Mouse (Mus musculus): ENCODE measurements around the gene Nol10. TPM values are rescaled to one million over a fixed set of nuclear protein-coding genes. Genes with fewer than 3 reads are reported as not detected.

Nol10 gene
- polyA plus RNA-seq, 1 experiment from 2014 or later: 26.5 TPM

DNA sequence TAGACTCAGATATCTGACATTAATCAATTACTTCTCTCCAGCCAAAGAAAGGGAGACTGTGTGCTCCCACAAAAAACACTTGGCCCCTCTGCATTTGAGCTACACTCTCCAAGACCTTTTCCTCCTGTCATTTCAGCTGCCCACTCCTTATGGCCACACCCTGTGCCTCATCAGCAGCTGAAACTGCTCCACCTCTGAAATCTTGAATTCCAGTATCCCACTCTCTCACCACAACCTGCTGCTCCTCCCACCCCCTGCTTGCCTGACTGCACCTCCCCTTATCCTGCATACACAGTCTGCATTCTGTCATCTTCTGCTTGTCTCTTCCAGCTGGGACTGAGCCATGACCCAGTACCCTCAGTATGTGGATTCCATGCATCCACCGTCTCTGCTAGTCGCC lies 9.9 kb upstream of the Nol10 start:
- no peak overlapping the region for H3K9ac ChIP-seq
- no peak overlapping the region for H3K4me3 ChIP-seq
- H3K4me1 ChIP-seq: no peaks in the 10 kb centered on the region
- 59% methylated on average over 2 of the region's 2 CpGs for WGBS (ENCODE audit: insufficient replicate concordance)
- H3K36me3 ChIP-seq: no peaks in the 10 kb centered on the region
- no peaks in the 10 kb centered on the region for H3K9me3 ChIP-seq (replicated peaks)
- H3K27me3 ChIP-seq (replicated peaks): no peaks in the 10 kb centered on the region
- H3K4me2 ChIP-seq: no peak overlapping the region
- no peak for ATAC-seq
- H3K27ac ChIP-seq: no peak overlapping the region

DNA sequence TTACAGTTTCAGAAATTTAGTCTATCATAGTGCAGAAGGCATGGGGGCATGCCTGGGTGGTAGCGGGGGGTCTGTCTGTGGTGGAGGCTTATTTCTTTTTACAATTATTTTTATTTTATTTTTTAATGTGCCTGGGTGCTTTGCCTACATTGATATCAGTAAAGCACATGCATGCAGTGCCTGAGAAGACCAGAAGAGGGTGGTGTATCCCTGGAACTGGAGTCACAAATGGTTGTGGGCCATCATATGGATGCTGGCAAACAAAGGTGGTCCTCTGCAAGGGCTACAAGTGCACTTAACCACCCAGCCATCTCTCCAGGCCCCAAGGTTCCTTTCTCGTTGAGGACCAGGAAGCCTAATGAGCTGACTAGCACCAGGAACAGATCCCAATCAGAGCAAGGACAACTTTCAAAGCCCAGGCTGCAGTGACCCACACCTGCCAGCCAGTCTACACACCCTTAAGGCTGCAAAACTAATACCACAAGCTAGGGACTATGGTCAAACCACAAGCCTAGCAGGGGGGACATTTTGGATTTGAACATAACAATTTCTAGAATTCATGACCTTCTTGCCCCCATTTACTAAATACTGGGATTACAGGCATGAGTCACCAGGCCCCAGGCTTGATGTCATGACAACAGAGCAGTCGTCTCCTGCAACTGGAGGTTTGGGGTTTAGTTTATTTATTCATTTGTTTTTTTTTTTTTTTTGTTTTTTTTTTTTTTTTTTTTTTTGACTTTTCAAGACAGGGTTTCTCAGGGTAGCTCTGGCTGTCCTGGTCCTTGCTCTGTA lies 8.9 kb upstream of the Nol10 start:
- WGBS (ENCODE audit: insufficient replicate concordance): 54% methylated on average over 3 of the region's 3 CpGs
- ATAC-seq: no peak
- no peaks in the 10 kb centered on the region for H3K36me3 ChIP-seq
- H3K9ac ChIP-seq: no peak overlapping the region
- peaks cover 5% of the 10 kb centered on the region; the same call in 1 of the 2 replicates for H3K27me3 ChIP-seq (replicated peaks)
- no peak overlapping the region for H3K4me3 ChIP-seq
- no peak overlapping the region for H3K4me2 ChIP-seq
- H3K4me1 ChIP-seq: no peaks in the 10 kb centered on the region
- no peak overlapping the region for H3K27ac ChIP-seq
- no peaks in the 10 kb centered on the region for H3K9me3 ChIP-seq (replicated peaks)

DNA sequence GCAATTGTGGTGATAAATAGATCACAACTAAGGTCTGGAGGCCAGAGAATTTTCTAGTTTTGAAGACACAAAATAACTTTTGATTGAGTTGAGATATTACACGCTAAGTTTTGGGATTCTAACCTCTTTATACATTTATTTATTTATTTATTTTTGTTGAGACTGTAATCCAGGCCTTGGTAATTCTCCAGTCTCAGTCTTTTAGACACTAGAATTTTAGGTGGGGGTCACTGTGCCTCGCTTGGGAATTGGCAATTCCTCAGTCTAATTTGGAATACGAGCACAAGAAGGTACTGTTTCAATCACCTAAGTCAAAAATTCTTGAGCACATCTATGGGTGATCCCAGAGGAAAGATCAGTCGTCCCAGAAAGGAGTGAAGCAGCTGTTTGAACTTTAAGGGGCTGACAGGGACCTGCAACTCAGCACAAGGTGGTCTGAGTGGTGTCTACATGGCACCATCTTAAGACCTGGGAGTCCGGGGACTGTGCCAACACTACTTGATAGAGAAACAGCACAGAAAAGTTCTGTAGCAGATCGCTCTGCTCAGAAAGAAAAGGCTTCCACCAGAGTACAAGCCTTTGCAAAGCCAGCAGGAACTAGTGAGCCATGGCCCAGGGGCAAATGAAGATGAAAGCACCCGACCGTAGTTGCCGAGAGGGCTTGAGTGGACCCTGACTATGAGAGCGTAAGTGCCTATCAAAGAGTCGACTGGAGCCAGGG lies 771 bp upstream of the Nol10 start:
- peak overlapping the region; percentile 73 for H3K4me2 ChIP-seq
- WGBS (ENCODE audit: insufficient replicate concordance): 34% methylated on average over 11 of the region's 11 CpGs
- peak overlapping the region; percentile 91 for H3K4me3 ChIP-seq
- H3K27me3 ChIP-seq (replicated peaks): peaks cover 6% of the 10 kb centered on the region; the same call in 1 of the 2 replicates
- peak overlapping the region; percentile 79 for H3K9ac ChIP-seq
- peaks cover 19% of the 10 kb centered on the region for H3K4me1 ChIP-seq
- H3K9me3 ChIP-seq (replicated peaks): no peaks in the 10 kb centered on the region
- peaks cover 22% of the 10 kb centered on the region for H3K36me3 ChIP-seq
- peak; percentile 66 for ATAC-seq
- H3K27ac ChIP-seq: peak overlapping the region; percentile 55

DNA sequence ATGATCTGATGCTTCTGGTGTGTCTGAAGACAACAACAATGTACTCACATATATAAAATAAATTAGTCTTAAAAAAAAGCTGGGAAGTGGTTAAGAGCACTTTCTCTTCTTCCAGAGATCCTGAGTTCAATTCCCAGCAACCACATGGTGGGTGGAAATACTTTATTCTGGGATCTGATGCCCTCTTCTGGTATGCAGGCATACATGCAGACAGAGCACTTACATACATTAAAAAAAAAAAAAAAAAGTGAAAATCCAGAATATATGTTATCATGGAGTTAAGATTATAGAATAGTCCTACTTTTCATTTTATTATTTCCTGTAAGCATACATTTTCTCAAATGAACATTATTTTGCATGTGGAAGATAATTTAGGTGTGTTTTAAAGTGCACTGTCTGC lies 1.8 kb downstream of the Nol10 start:
- Histone ChIP-seq H3K9ac (no peak overlapping the region), H3K9me3 (replicated peaks) (no peaks in the 10 kb centered on the region), H3K4me3 (no peak overlapping the region), H3K27ac (no peak overlapping the region), H3K27me3 (replicated peaks) (no peaks in the 10 kb centered on the region), H3K36me3 (peaks cover 48% of the 10 kb centered on the region), H3K4me1 (peaks cover 19% of the 10 kb centered on the region), H3K4me2 (peak overlapping the region; percentile 73; the same call in 1 of the 2 replicates)
- no peak for ATAC-seq

DNA sequence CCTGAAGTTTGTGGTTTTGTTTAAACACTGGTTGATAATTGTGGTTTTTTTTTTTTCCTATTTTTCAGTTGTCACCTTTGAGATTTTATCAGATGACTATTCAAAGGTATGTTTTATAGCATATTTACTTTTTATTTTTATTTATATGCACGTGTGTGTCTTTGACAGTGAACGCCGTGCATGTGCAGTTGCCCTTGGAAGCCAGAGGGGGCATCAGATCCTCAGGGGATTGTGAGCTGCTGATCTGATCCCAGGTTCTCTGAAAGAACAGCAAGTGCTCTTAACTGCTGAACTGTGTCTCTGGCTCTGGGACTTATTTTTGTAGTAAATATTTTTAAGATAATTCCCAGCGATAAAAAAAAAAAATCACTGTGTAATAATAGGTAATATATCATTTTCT lies 8.6 kb downstream of the Nol10 start:
- Histone ChIP-seq H3K36me3 (peaks cover 92% of the 10 kb centered on the region), H3K9me3 (replicated peaks) (no peaks in the 10 kb centered on the region), H3K4me2 (no peak overlapping the region), H3K27ac (no peak overlapping the region), H3K4me1 (no peaks in the 10 kb centered on the region), H3K4me3 (no peak overlapping the region), H3K9ac (no peak overlapping the region), H3K27me3 (replicated peaks) (no peaks in the 10 kb centered on the region)
- WGBS (ENCODE audit: insufficient replicate concordance): 84% methylated on average over 4 of the region's 4 CpGs
- no peak for ATAC-seq

DNA sequence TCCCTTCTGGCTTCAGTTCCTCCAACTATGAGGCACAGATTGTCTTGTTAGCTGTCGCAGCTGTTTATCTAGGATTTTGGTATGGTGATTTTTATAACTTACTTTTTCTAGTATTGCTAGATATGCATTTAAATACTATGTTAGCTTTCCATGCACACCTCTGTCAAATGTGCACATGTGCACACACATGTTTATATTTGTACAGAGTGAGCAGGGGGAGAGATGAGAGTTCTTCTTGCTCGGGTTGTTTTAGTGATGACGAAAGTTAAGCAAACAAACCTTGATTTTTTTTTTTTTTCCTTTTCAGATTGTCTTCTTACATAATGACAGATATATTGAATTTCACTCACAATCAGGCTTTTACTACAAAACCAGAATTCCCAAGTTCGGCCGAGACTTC lies 9.5 kb downstream of the Nol10 start:
- Histone ChIP-seq H3K36me3 (peaks cover 92% of the 10 kb centered on the region), H3K4me3 (no peak overlapping the region), H3K4me2 (no peak overlapping the region), H3K27me3 (replicated peaks) (no peaks in the 10 kb centered on the region), H3K9me3 (replicated peaks) (no peaks in the 10 kb centered on the region), H3K9ac (no peak overlapping the region), H3K27ac (no peak overlapping the region), H3K4me1 (no peaks in the 10 kb centered on the region)
- WGBS (ENCODE audit: insufficient replicate concordance): 83% methylated on average over 5 of the region's 5 CpGs
- no peak for ATAC-seq

DNA sequence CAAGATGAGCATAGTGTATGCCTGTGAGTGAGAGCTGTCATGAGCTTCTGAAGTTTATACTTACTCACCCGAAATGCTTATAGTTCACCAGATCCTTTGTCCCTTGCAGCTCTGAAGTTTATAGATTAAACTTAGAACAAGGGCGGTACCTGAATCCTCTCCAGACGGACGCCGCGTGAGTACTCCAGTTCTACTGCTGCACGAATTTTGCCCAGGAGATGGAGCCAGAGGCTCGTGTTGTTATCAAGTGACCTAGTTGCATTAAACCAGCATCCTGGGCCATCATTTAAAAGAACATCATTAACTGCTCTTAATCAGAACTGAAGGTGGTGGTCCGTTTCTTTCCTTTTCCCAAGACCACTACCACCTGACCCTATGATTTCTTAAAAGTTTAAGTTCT lies 10.7 kb downstream of the Nol10 start:
- Histone ChIP-seq H3K36me3 (peaks cover 92% of the 10 kb centered on the region), H3K27me3 (replicated peaks) (no peaks in the 10 kb centered on the region), H3K4me3 (no peak overlapping the region), H3K9me3 (replicated peaks) (no peaks in the 10 kb centered on the region), H3K4me2 (no peak overlapping the region), H3K4me1 (no peaks in the 10 kb centered on the region), H3K9ac (no peak overlapping the region), H3K27ac (no peak overlapping the region)
- WGBS (ENCODE audit: insufficient replicate concordance): 82% methylated on average over 9 of the region's 9 CpGs
- no peak for ATAC-seq

DNA sequence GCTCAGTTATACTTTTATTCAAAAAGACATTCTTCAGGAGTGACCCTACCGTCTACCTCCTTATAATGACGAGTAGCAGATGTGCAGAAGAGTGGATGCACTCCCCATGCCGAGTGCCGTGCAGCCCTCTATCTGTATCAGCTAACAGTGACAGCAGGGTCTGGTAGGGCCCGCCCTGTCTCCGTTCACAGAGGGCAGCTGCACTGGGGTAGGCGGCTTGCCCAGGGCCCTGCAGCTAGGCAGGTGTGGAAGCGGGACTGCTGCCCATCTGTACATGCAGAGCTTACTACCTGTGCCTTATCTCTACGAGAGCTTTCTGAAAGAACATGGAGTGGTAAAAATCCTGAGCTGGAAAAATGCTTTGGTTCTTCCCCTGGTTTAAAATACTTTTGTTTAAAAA lies 11.8 kb downstream of the Nol10 start:
- Histone ChIP-seq H3K27me3 (replicated peaks) (no peaks in the 10 kb centered on the region), H3K4me2 (no peak overlapping the region), H3K36me3 (peaks cover 91% of the 10 kb centered on the region), H3K9ac (no peak overlapping the region), H3K4me1 (no peaks in the 10 kb centered on the region), H3K4me3 (no peak overlapping the region), H3K9me3 (replicated peaks) (no peaks in the 10 kb centered on the region), H3K27ac (no peak overlapping the region)
- no peak for ATAC-seq
- WGBS (ENCODE audit: insufficient replicate concordance): 73% methylated on average over 9 of the region's 9 CpGs

DNA sequence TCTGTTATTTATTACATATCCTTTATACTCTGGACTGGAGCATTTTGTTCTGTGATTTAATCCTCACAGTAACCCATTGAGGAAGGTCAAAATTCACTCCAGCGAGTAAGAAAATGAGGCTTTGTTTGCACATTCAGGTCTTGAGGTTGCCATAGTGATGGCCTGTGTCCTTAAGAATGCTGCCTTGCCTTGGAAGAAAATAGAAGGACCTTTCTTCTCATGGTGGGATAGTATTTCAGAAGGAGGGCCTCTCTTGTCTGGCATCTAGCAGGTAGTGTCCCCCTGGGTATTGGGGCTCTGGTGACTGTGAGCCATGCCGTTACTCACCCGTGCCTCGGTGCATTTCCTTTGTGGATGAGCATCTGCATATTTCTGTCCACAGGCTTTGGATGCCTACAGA lies 12.4 kb downstream of the Nol10 start:
- Histone ChIP-seq H3K27me3 (replicated peaks) (no peaks in the 10 kb centered on the region), H3K9ac (no peak overlapping the region), H3K4me2 (no peak overlapping the region), H3K27ac (no peak overlapping the region), H3K36me3 (peaks cover 91% of the 10 kb centered on the region), H3K4me3 (no peak overlapping the region), H3K4me1 (no peaks in the 10 kb centered on the region), H3K9me3 (replicated peaks) (no peaks in the 10 kb centered on the region)
- no peak for ATAC-seq
- 87% methylated on average over 4 of the region's 4 CpGs for WGBS (ENCODE audit: insufficient replicate concordance)

DNA sequence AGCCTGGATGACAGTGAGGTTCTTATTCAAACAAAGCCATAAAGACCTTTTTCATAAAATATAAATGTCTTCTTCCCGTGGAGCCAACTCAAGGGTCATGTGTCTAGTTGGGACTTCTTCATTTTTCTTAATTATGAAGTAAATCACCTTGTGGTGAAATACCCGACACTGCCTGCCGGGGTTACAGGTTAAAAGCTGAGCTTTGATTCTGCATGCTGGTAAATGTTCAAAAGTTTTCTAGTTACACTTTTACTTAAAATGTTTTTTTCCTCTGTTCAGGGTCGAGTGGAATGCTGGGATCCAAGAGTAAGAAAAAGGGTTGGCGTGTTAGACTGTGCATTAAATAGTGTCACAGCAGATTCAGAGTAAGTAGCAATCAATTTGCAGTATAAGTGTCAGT lies 14.1 kb downstream of the Nol10 start:
- Histone ChIP-seq H3K27ac (no peak overlapping the region), H3K4me3 (no peak overlapping the region), H3K4me2 (no peak overlapping the region), H3K27me3 (replicated peaks) (no peaks in the 10 kb centered on the region), H3K9me3 (replicated peaks) (no peaks in the 10 kb centered on the region), H3K9ac (no peak overlapping the region), H3K4me1 (no peaks in the 10 kb centered on the region), H3K36me3 (peaks cover 89% of the 10 kb centered on the region)
- ATAC-seq: no peak
- WGBS (ENCODE audit: insufficient replicate concordance): 80% methylated on average over 5 of the region's 5 CpGs

DNA sequence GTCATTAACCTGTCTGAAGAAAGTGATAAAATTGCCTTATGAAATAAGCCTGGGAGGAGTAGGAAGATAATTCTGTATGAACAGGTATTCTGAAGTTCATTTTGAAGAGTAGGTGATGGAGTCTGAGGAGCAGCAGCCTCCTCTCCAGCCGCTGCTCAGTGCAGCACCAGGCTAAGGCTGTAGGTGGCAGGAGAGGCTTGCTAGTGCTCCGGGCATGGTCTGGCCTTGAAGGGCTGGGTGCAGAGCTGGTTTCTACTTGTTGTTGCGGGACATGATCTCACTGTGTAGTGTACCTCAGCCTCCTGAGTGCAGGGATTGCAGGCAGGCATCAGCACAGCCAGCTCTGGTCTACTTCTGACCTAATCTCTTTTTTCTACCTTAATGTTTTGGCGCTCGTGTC lies 18.7 kb downstream of the Nol10 start:
- H3K36me3 ChIP-seq: peaks cover 86% of the 10 kb centered on the region
- H3K4me1 ChIP-seq: no peaks in the 10 kb centered on the region
- H3K9me3 ChIP-seq (replicated peaks): no peaks in the 10 kb centered on the region
- H3K27ac ChIP-seq: no peak overlapping the region
- ATAC-seq: peak; percentile 52; the same call in 1 of the 2 replicates
- H3K9ac ChIP-seq: no peak overlapping the region
- H3K4me3 ChIP-seq: no peak overlapping the region
- no peak overlapping the region for H3K4me2 ChIP-seq
- WGBS (ENCODE audit: insufficient replicate concordance): 65% methylated on average over 5 of the region's 5 CpGs
- H3K27me3 ChIP-seq (replicated peaks): no peaks in the 10 kb centered on the region

DNA sequence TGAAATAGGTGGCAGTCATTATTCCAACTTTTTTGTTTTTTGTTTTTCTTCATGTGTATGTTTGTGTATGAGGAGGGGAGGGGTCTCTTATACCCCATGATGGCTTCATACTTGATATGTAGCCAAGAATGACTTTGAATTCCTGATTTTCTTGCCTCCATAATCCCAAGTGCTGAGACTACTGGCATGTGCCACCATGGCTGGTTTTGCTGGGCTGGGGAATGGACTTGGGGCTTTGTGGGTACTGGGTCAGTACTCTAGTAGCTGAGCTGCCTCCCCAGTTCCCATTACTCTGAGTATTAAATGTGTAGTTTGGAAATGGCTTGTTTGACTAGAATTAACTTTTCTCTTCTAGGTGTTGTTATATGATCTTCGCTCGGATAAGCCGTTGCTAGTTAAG lies 20.9 kb downstream of the Nol10 start:
- Histone ChIP-seq H3K27me3 (replicated peaks) (no peaks in the 10 kb centered on the region), H3K36me3 (peaks cover 84% of the 10 kb centered on the region), H3K4me1 (no peaks in the 10 kb centered on the region), H3K9me3 (replicated peaks) (no peaks in the 10 kb centered on the region), H3K4me3 (no peak overlapping the region), H3K4me2 (no peak overlapping the region), H3K27ac (no peak overlapping the region), H3K9ac (no peak overlapping the region)
- no peak for ATAC-seq
- WGBS (ENCODE audit: insufficient replicate concordance): 81% methylated on average over 3 of the region's 3 CpGs
